Mouse (Mus musculus) urinary bladder, postnatal 4 days (tissue): Measurements from ENCODE around the gene Bcas1.
A peak's percentile ranks its signal among the peaks of the same experiment; 100 is the strongest.

Experiments
- DNase-seq, 2 experiments: peaks; one replicate each; pipeline ENCODE4 v3.0.0; 2021 to 2022; ENCODE audit warnings: low spot score in 2 of 2

Bcas1 gene

DNA sequence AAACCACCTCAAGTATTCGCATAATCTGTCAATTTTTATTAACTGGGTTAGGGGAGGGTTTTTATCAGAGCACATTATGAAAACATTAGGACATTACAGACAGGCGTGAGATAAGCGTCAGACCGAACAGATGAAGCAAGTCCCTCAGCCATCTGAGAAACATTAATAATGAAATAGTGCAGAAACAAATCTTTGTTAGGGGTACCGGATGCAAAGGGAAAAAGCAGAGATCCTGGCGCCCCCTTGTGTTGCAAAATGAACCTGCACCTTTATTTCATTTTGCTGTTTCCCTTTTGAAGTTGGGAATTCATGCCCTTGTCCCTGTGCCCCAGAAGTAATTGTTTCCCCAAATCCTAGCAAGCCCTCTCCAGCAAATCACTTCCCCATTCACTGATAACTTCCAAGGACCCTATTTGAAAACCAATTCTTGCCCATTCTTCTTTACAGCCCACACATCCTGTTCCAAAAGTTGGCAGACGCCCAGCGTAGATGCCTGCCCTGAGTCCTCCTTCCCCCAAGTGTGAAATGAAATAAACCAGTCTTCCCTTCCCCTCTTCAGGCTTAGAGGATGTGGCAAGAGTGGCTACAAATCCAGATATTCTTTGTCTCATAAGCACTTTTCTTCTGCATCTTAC lies 80.4 kb downstream of the Bcas1 start:
- DNase-seq: no peak

DNA sequence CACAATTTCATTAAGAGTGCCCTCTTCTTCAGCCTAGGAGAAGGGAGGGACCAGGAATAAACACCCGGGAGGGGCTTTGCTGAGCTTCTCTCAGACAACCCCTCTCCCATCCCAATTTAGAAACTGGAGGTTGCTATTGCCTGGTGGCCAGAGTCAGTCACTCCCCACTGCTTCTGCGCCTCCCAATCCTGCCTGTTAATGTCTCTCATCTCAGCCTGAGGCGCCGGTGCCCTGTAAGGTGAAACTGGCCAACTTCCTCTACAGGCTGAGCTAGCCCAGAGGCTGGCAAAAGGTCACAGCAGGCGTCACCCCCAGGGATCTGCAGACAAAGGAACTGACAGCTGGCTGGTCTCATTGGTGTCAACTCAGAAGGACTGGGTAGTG lies 82.2 kb downstream of the Bcas1 start:
- DNase-seq: no peak

DNA sequence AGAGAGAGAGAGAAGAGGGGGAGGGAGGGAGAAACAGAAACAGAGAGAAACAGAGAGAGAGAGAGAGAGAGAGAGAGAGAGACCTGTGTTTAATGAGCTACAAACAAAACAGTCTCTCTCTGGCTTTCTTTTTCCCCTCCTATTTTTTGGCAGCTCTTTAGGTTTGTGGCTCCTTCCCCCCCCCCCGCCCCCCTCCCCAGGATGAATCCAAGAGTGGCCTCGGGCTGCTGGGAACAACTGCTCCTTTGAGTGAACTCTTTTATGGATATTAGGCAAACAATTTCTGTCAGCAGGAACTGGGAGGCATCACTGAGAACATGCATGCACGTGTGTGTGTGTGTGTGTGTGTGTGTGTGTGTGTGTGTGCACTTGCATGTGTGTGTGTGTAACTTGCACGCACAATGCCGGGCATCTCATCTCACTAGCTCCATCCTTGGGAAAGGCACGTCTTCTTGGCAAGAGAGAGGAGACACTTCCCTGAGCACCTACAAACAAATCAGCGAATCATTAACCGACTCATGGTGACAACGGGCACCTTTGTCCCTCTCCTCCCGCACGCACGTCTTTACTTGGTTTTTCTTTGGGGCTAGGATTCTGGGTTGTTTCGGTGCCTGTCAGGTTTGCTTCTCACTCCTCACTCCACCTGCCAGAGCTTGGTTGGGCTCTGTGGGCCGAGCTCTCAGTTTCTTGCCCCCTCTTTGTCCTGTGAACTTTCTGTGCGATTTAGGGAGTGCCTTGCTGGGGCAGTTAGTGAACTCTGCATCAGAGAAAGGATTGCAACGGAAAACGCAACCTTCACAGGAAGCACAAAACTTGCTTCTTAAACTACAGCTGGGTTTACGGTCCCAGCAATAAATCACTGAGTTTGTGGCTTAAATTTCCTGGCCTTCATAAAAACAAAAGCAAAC lies 82.9 kb downstream of the Bcas1 start:
- no peak for DNase-seq

DNA sequence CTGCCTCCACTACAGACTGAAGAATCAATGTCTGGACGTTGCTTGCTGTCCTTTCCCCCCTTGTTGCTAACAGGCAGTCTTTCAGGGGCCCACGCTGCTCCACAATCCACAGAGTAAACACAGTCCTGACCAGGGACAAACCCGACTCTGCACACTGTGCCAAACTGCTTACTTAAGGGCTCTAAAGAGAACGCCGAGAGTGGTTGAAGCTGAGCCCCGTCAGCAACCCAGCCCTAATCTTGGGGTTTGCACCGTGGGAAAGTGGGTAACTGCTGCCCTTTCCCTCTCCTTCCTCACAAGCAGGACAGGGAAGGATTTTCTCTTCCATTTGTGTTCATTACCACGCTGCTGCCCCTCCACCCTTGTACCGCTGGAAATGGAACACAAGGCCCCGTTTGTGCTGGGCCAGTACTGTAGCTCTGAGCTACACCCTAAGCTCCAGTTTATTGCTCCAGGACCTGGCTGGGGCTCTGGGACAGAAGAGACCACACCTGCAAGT lies 83.8 kb downstream of the Bcas1 start:
- DNase-seq: no peak

DNA sequence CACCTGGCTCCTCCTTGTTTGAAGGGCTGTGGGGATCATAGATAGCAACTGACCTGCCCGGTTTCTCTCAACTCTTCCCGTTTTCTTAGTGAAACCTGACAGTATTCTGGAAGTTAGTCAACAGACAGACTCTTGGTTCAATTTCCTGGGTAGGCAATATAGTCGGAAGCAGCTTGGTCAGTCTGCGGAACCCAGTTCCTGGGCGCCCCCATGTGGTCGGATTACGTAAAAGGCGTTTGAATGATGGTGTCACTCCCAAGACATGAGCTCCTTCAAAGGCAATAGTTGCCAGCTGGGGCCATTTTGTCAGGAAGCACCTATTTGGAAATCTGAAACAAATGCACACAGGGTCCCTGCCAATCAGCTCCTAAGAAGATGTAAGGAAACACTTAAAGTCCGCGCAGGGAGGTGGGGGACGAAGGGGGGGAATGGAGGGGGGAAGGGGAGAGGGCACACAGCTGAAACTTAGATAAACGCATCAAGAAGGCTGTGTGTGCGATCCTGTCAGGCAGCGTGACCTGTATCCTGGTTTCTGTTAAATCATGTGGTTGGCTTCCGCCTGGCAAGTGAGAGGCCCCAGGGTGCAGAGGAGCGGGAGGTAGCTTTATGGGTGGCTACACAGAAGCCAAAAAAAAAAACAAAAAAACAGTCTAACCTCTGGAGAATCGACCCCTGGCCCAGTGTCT lies 84.4 kb downstream of the Bcas1 start:
- DNase-seq: peak; percentile 66 to 87

DNA sequence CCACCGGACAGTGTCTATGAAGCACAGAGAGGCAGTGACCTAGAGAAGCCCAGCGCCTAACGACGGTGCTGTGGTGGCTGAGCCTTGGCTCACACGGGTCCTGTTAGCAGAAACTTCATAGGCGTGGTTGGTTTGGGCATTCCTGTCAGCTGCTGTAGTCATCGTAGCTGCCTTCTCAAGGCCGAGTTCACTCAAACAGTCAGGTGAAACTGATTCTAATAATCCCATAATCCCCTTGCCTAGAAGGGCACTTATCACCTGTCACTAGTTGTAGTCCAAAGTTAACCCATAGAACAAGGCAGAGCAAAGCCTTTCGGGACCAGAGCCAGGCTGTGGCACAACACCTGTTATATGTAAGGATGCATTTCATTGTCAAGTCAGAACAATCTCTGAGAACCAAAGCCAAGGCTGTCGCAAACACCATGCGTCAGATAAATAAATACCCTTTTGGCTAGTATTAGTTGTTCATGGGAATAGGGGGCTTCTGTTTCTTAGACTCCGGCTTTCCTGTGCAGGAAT lies 85.3 kb downstream of the Bcas1 start:
- no peak for DNase-seq

DNA sequence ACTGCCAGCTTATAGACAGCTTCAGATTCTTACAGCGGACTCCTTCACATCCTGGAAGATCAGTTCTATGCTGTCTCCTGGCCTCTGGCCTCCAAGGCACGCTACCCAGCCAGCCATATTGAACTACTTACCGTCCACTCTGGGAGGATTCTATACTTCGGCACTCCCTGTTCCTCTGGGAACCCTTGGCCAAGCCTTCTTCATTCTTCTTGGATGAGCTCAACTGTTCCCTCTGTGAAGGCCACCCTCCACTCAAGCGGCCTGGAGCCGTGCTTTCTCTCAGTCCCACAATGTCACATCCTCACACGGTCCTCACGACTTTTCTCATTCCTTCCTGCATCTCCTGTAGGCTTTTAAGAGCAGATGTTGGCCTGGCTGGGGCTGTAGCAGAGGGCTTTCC lies 86.5 kb downstream of the Bcas1 start:
- DNase-seq: no peak

DNA sequence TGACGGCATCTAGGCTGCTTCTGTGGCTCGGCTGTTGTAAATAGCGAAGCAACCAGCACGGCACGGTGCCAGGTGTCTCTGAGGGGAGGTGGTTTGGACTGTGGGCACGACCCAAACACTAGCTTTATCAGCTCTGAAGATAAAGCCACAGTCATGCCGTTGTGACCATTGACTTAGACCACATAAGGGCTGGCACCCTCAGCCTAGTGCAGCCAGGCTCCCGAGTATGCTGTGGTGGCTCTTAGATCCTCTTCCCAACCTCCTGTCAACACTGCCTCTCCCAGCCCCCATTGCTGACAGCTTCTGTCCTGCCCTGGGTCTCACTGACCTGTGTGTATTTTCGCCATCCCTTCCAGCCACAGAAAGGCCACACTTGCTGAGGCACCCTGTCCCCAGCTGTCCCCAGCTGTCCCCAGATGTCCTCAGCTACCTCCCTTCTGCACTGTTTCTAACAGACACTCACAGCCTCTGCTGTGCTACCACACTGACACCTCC lies 91.3 kb downstream of the Bcas1 start:
- DNase-seq: no peak

DNA sequence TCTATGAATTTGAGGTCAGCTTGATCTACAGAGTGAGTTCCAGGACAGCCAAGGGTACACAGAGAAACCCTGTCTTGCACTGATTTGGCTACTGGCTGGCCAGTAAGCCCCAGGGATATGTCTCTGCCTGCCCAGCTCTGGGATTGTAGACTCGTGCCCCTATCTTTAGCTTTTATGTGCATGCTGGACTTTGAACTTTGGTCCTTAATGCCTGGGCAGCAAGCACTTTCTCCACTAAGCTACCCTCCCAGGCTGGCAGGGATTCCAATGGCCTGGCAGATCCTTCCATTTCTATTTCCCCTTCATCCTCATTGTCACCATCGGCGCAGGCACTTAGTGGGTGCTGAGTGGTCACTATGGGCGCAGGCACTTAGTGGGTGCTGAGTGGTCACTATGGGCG lies 92.5 kb downstream of the Bcas1 start:
- DNase-seq: no peak

DNA sequence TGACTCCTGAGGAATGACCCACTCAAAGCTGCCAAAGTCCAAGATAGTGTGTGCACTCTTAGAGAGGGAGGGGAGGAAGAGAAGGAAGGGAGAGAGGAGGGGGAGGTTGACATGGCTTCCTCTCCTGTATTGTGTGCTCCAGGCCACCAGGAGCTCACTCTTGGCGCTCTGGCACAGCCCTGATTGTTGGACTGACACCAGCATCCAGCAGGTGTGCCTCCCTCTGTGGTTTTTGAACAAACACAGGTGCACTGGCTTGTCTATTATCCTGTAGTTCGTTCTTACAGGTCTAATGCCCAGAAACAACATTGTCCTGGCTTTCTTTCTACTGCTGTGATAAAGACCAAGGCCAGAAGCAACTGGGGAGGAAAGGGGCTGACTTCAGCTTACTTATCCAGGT lies 95.8 kb downstream of the Bcas1 start:
- DNase-seq: no peak

DNA sequence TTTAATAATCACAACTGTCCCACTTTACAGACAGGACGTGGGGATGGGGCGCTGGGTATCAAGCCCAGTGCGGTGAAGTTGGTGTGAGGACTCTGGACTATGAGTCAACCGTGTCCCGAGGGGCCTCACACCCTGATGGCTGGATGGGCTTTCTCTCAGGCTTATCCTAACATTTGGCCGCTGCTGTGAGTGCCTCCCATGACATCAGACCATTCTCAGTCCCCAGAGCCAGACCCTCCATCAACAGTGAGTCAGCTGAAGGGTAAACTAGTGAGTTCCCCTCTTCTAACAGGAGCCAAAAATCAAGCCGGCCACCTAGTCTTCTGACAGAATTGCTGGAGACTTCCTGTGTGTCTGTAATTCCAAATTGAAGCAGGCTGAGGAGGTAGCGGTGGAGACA lies 97.2 kb downstream of the Bcas1 start:
- no peak for DNase-seq

DNA sequence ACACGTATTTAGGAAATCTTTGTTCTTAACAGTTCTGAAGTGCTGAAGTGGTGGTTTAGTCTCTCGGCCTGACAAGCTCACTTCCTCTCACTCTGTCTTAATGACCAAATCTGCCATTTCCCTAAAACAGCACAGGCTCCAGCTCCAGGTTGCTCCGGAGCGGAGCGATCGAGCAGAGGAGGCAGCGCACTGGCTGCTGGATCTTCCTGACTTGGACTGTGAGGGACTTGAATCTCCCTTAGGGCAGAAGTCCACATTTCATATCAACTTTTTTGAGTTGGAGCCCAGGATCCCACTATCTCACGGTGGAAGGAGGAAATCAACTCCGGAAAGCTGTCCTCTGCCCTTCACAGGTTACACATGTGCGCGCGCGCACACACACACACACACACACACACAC lies 97.7 kb downstream of the Bcas1 start:
- no peak for DNase-seq

DNA sequence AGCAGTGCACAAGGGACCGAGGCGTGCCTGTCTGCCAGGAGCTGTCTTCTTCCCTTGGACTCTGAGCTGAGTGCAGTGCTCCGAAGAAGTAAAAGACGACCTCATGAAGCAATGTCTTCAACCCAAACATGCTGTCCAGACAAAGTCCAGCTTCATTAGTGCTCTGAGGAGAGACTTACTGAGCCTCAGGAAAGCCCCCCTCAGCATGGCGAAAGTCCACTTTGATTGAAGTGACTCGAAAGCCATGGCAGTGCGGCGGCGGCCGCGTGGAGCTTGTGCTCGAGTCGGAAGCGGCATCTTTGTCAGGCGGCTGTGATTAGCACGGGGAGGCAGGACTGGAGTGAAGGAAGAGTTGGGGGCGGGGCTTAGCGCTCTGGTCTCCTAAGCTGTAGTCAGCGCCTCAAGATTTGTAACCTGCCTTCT lies 103.7 kb downstream of the Bcas1 start:
- no peak for DNase-seq

DNA sequence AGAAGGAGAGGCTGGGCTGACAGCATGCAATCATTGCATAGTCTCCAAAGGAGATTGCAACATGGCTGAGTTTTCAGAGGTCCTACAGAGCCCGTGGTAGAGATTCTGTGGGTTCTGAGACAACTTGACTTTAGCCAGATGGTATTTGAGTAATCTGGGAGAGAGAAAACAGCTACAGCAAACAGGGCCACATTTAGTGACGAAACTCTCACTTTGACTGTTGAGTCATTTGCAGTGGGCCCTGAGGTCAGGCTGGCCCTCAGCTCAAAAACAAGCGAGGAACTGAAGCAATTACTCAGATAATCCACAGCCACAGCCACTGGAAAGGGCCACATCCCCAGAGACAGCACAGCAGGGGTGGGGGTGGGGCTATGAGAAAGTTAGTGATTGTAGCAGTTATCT lies 105.6 kb downstream of the Bcas1 start:
- no peak for DNase-seq

DNA sequence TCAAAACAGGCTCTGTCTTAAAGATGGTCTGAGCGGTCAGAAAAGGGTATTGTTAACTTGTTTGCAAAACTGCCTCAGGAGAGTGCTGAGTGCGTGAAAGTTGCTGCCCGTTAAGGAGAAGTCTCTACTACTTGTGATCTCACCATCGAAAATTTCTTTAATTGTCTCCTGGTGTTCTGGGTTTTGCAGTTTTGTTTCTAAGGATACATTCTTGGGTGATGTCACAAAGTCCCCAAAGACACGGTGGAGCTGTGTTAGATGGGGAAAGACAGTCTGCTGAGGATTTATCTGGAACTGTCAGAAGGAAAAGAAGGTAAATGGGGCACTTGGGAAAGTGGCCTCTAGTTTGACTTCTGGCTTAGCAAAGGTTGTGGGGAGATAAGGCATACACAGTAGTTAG lies 106.1 kb downstream of the Bcas1 start:
- DNase-seq: no peak

DNA sequence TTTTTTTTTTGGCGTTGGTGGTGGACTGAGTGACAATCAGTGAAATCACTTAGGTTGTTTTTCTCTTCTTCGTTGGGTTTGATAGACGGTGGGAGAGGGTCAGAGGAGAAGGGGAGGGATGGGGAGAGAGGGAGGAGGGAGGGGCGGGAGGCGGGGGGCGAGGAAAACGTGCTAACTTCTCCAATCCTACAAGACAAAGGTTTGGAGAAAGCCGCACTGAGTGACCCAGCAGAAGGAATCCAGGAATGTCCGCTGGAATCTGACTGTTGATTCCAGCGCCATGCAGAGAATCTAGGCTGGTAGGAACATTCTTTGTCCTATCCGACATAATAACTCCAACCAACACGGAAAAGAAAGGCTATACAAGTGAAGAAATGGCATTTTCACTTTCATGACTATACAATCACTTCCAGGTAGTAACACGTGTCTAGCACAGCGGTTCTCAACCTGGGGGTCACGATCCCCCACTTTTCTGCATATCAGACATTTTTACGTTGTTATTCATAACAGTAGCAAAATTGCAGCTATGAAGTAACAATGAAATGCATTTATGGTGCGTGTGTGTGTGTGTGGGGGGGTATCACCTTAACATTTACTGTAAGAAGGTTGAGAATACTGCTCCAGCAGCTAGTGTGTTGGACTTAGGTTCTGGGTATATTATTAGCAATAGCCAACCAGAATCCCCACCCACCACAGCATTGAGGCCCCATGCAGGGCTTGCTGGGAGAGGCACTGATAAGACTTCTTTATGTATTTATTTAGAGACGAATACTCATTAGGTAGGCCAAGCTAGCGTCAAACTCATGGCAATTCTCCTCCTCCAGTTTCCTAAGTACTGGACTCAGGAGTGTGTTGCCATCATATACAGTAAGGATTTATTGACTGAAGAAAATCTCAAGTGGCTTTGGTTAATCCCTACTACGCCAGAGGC lies 107.8 kb downstream of the Bcas1 start:
- DNase-seq: no peak

DNA sequence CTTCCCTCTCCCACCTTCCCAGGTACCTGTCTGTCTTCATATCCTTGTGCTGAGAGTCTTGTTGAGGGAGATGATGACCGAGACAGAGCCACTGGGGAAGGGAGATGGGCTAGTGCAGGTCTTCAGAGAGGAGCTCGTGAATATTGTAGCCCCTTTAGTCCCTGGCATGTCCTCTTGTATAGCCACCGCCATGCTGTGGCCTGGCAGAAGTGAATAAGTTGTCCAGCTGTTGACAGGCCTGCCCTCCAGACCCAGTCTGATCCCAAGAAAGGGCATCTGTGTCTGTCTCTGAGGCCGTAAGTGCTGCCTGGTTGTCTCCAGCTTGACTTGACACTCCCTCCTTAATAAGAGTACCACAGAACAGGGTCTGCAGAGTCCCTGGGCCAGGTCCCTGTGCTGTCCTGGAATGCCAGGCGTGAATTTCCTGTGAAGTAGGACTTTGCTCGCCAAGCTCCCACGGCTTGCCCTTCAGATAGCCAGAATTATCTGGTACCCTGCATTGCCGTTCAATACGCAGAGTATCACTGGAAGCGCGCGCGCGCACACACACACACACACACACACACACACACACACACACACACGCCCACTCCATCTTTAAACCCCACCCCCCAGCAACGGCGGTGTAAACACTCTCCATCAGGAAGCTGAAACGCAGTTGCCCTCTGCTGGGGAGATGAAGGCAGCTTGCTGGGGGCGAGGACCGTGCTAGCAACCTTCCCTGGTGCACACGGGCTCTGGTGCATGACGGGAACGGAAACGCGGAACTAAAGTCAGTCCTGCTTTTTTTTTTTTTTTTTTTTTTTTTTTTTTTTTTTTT lies 108.7 kb downstream of the Bcas1 start:
- DNase-seq: peak; percentile 86 to 91

DNA sequence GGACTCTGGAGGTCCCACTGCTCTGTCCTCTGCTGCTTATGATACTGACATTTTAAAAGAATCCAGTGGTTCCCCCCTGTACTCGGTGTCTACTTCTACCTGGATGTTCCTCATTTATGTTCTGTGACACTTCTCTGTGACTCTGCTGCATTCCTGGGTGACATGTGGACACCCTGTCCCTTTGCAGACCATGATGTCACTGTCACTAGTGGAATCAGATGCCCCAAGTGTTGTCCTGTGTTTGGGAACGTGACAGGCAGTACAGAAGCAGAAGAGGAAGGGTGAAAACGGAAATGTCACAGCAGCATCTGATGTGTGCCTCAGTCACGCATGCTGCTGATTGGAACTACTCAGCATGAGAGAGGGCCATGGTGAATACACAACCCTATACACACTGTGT lies 110.9 kb downstream of the Bcas1 start:
- DNase-seq: no peak

DNA sequence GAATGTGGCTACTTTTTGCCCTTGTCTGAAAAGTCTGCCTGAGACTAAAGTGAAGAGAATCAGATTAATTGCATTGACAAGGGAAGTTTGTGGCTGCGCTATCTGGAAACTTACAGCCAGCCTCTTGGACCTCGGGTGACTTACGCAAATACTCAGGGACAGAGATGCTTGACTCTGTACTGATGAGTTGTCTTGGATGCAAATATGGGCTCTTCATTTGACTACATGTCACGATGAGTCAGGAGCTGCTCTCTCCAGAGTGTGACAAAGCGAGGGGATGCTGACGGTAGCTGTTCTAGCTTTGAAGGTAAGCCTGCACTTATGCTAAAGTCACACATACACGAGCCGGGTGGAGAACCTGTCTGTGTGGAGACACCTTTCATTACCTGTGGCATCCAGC lies 111.3 kb downstream of the Bcas1 start:
- no peak for DNase-seq

DNA sequence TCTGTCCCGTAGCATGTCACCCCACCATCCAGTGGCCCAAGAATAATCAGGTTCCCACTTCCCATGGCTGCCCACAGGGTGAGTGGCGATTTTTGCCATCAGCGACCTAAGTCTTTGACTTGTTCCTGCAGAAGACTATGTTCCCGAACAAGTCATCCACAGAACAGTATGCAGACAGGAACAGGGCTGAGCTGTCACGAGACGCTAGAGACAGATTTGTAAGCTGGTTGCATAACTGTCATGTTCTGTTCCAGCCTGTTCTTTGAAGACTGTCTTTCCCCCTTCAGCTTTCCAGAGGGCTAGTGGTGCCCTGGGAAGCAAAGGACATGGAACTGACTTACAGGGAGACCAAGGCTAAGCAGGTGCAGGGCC lies 116.7 kb downstream of the Bcas1 start:
- no peak for DNase-seq
